Mouse (Mus musculus): ENCODE data around the gene Fars2.

DNA sequence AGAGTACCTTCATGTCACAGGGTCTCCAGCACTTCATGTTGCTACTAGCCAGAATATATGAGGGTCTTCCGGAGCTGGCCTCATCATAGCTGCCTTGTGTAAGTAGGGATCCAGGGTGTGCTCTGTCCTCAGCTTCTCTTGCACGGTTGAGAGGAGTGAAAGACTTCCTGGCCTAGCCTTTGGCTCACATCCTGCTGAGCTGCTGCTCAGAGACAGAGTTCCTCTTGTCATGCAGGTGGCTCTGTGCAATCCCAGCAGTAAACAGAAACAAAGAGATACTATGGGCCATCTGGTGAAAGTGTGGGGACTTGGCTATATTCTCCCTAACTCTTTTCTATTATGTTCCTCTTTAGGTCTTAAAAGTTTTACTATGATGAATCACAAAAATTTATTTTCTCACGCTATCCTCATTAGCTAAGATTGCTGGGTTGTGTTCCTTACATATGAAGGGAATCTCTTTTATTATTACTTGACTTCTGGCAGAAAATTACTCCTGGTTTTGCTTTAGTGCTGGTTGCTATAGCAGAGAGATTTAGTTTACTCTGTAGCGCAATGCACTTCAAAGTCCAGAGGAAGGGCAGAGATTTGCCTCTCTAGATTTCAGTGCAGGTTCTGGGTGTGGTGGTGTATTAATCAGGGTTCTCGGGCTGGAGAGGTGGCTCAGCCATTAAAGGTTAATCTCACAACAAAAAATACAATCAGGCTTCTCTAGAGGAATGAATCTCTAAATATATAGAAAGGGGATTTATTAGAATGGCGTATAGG lies 32.1 kb downstream of the Fars2 start:
- TF ChIP-seq CTCF (IDR thresholded peaks at IDR 0.05; ENCODE audit: low read depth, low read length): no peak
- TF ChIP-seq GATA1 (IDR thresholded peaks at IDR 0.05; ENCODE audit: borderline replicate concordance, low read length): no peak
